Comparison of ENCODE assay signal across 14 mouse cellular contexts in the genomic region with DNA sequence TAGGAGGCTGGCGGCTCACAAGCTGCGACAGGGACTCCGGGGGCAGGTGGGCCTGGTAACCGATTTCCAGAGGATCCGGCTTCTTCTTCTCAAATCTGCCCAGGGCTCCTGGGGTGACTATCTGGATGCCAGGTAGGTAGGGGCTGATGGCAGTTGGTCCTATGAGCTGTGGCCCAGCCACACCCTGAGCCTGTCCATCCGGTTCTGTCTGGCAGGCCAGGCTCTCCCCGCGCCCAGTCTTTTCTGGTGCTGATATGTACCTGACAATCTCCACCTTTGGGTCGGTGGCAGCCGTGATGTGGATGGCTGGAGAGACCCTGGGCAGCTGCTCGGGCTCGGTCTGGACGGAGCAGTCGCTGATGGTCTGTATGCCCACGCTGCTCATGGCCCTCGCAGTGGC. TPM values are rescaled to one million over a fixed set of nuclear protein-coding genes. Genes with fewer than 3 reads are reported as not detected.
DNase-seq lines count a peak whose midpoint lies in the region; ATAC-seq and TF ChIP-seq lines count a peak whose summit lies in the region.
"Had no signal": no experiment of that assay in that cellular context is flagged by ENCODE, and none has a peak within 500 bp of the region (broad histone marks: within the 10 kb centered on the region; RNA-seq: fewer than 3 reads in every experiment).

No protein-coding gene starts in this region.

- TF ChIP-seq POLR2A in liver, adult 2 months (IDR thresholded peaks at IDR 0.05; ENCODE audit: extremely low read depth, insufficient read depth, low read length), result no peak
- no peak for TF ChIP-seq POLR2A in bone marrow, adult 2 months (IDR thresholded peaks at IDR 0.05; ENCODE audit: borderline replicate concordance, control insufficient read depth, low read depth, low read length)

- H3K36me3 ChIP-seq in liver, adult 2 months (ENCODE audit: control insufficient read depth, insufficient read depth, low read length), result no peaks in the 10 kb centered on the region
- H3K36me3 ChIP-seq in embryonic facial prominence, embryonic 13.5 days, result no peaks in the 10 kb centered on the region
- no peaks in the 10 kb centered on the region for H3K36me3 ChIP-seq in liver, embryonic 16.5 days (ENCODE audit: control insufficient read depth, insufficient read depth)
- peaks cover 88% of the 10 kb centered on the region for H3K36me3 ChIP-seq in hindbrain, embryonic 13.5 days

- H3K27ac ChIP-seq in liver, adult 2 months (replicated peaks; ENCODE audit: insufficient read depth, low read depth, low read length), result no peak overlapping the region
- peak overlapping the region; percentile 29 for H3K27ac ChIP-seq in bone marrow, adult 2 months (ENCODE audit: control insufficient read depth, insufficient read depth, low read depth, low read length, poor library complexity)
- no peak overlapping the region for H3K27ac ChIP-seq in embryonic facial prominence, embryonic 13.5 days
- H3K27ac ChIP-seq in liver, embryonic 16.5 days (ENCODE audit: low read length), result no peak overlapping the region
- no peak overlapping the region for H3K27ac ChIP-seq in hindbrain, embryonic 13.5 days
- H3K27ac ChIP-seq: kidney, postnatal 0 days; neural tube, embryonic 13.5 days had no signal

- peaks cover 8% of the 10 kb centered on the region for H3K27me3 ChIP-seq in liver, adult 2 months (ENCODE audit: control insufficient read depth, insufficient read depth, low read length)
- peaks cover 29% of the 10 kb centered on the region for H3K27me3 ChIP-seq in embryonic facial prominence, embryonic 13.5 days
- H3K27me3 ChIP-seq in liver, embryonic 16.5 days (ENCODE audit: control insufficient read depth, insufficient read depth, low read depth, low read length), result peaks cover 22% of the 10 kb centered on the region
- no peaks in the 10 kb centered on the region for H3K27me3 ChIP-seq in hindbrain, embryonic 13.5 days
- H3K27me3 ChIP-seq: neural tube, embryonic 13.5 days had no signal

- H3K4me3 ChIP-seq in liver, adult 2 months (ENCODE audit: insufficient read depth, low read depth, low read length), result peak overlapping the region; percentile 22; the same call in 1 of the 2 replicates
- peak overlapping the region; percentile 69 for H3K4me3 ChIP-seq in bone marrow, adult 2 months (replicated peaks; ENCODE audit: control insufficient read depth, low read depth, low read length)
- no peak overlapping the region for H3K4me3 ChIP-seq in embryonic facial prominence, embryonic 13.5 days
- peak overlapping the region; percentile 26 for H3K4me3 ChIP-seq in liver, embryonic 16.5 days (ENCODE audit: low read depth, low read length)
- H3K4me3 ChIP-seq in hindbrain, embryonic 13.5 days, result no peak overlapping the region
- H3K4me3 ChIP-seq: neural tube, embryonic 13.5 days had no signal

- DNase-seq in liver, adult 2 months (ENCODE audit: extremely low read depth, low read depth, low spot score), result no peak
- no peak for DNase-seq in liver
- DNase-seq in right cerebral cortex, postnatal 10 days (ENCODE audit: low spot score in 2 of 2), result no peak
- DNase-seq: adrenal gland, postnatal 10 days; cerebellum, adult 11 months; heart, adult 18-20 months had no signal

- TF ChIP-seq CTCF in liver, adult 2 months (IDR thresholded peaks at IDR 0.05; ENCODE audit: low read depth, low read length), result no peak
- no peak for TF ChIP-seq CTCF in bone marrow, adult 2 months (IDR thresholded peaks at IDR 0.05; ENCODE audit: control insufficient read depth, insufficient read depth, low read length)

- no peaks in the 10 kb centered on the region for H3K9me3 ChIP-seq in embryonic facial prominence, embryonic 13.5 days
- H3K9me3 ChIP-seq in liver, embryonic 16.5 days (replicated peaks; ENCODE audit: control insufficient read depth, low read length), result no peaks in the 10 kb centered on the region
- no peaks in the 10 kb centered on the region for H3K9me3 ChIP-seq in hindbrain, embryonic 13.5 days
- H3K9me3 ChIP-seq: neural tube, embryonic 13.5 days had no signal

- peak overlapping the region; percentile 67 for H3K4me2 ChIP-seq in embryonic facial prominence, embryonic 13.5 days
- H3K4me2 ChIP-seq in liver, embryonic 16.5 days (ENCODE audit: low read depth, low read length), result peak overlapping the region; percentile 56
- no peak overlapping the region for H3K4me2 ChIP-seq in hindbrain, embryonic 13.5 days

- WGBS in liver, adult 2 months, result 87% methylated on average over 16 of the region's 16 CpGs
- WGBS in bone marrow, adult 2 months, result 30% methylated on average over 16 of the region's 16 CpGs
- WGBS in embryonic facial prominence, embryonic 13.5 days, result 80% methylated on average over 16 of the region's 16 CpGs
- WGBS in liver, embryonic 16.5 days (ENCODE audit: insufficient replicate concordance), result 50% methylated on average over 16 of the region's 16 CpGs
- WGBS in hindbrain, embryonic 13.5 days, result 92% methylated on average over 16 of the region's 16 CpGs

- no peaks in the 10 kb centered on the region for H3K79me2 ChIP-seq in liver, adult 2 months (ENCODE audit: control insufficient read depth, insufficient read depth, low read length)

- H3K9ac ChIP-seq in liver, adult 2 months (ENCODE audit: low read depth, low read length), result no peak overlapping the region
- peak overlapping the region; percentile 63; the same call in 1 of the 2 replicates for H3K9ac ChIP-seq in embryonic facial prominence, embryonic 13.5 days
- no peak overlapping the region for H3K9ac ChIP-seq in liver, embryonic 16.5 days (ENCODE audit: low read depth, low read length)
- no peak overlapping the region for H3K9ac ChIP-seq in hindbrain, embryonic 13.5 days

- no peak for ATAC-seq in embryonic facial prominence, embryonic 13.5 days (ENCODE audit: insufficient number of reproducible peaks, insufficient read depth, low FRiP score, low TSS enrichment, low read depth)
- no peak for ATAC-seq in liver, embryonic 16.5 days (ENCODE audit: low read depth)
- no peak for ATAC-seq in hindbrain, embryonic 13.5 days (ENCODE audit: low FRiP score)
- ATAC-seq: forebrain, embryonic 16.5 days had no signal

- H3K4me1 ChIP-seq in liver, adult 2 months (ENCODE audit: control insufficient read depth, insufficient read depth, low read length), result no peaks in the 10 kb centered on the region
- H3K4me1 ChIP-seq in bone marrow, adult 2 months (ENCODE audit: control insufficient read depth, insufficient read depth, low read length), result peaks cover 13% of the 10 kb centered on the region
- peaks cover 21% of the 10 kb centered on the region for H3K4me1 ChIP-seq in embryonic facial prominence, embryonic 13.5 days
- H3K4me1 ChIP-seq in liver, embryonic 16.5 days (ENCODE audit: control insufficient read depth, low read depth, low read length), result peaks cover 15% of the 10 kb centered on the region
- H3K4me1 ChIP-seq in hindbrain, embryonic 13.5 days (replicated peaks), result peaks cover 19% of the 10 kb centered on the region

RNA-seq across cellular contexts. Expression of gene Apeh, which starts 15.8 kb away (rescaled TPM):
- total RNA-seq in liver, adult 2 months (2014; rRNA removed), result 53.3 and 54.3 TPM in 2 replicates
- polyA plus RNA-seq in liver, adult 2 months (2012; rRNA removed), result 89.0 and 116 TPM in 2 replicates
- polyA plus RNA-seq in bone marrow, adult 2 months (2011; ENCODE audit: insufficient read depth, insufficient read length, low replicate concordance, missing spikeins), result 159 and 206 TPM in 2 replicates
- polyA plus RNA-seq in embryonic facial prominence, embryonic 13.5 days (2015; fragmentation: Nextera tagmentation; extraction: Ambion mirVana), result 40.8 and 45.6 TPM in 2 replicates
- 167 and 172 TPM in 2 replicates for polyA plus RNA-seq in liver, embryonic 16.5 days (2015; fragmentation: Nextera tagmentation; extraction: Ambion mirVana)
- polyA plus RNA-seq in hindbrain, embryonic 13.5 days (2015; fragmentation: Nextera tagmentation; extraction: Ambion mirVana), result 57.7 and 57.8 TPM in 2 replicates

RNA-seq across cellular contexts. Expression of gene Rnf123, which starts 27.0 kb away (rescaled TPM):
- 19.6 and 29.6 TPM in 2 replicates for total RNA-seq in liver, adult 2 months (2014; rRNA removed)
- polyA plus RNA-seq in liver, adult 2 months (2012; rRNA removed), result 79.8 and 97.5 TPM in 2 replicates
- 296 and 393 TPM in 2 replicates for polyA plus RNA-seq in bone marrow, adult 2 months (2011; ENCODE audit: insufficient read depth, insufficient read length, low replicate concordance, missing spikeins)
- 31.2 and 36.2 TPM in 2 replicates for polyA plus RNA-seq in embryonic facial prominence, embryonic 13.5 days (2015; fragmentation: Nextera tagmentation; extraction: Ambion mirVana)
- polyA plus RNA-seq in liver, embryonic 16.5 days (2015; fragmentation: Nextera tagmentation; extraction: Ambion mirVana), result 92.7 and 106 TPM in 2 replicates
- polyA plus RNA-seq in hindbrain, embryonic 13.5 days (2015; fragmentation: Nextera tagmentation; extraction: Ambion mirVana), result 42.8 and 43.1 TPM in 2 replicates

RNA-seq across cellular contexts. Expression of gene Mst1, which starts 29.9 kb away (rescaled TPM):
- 143 and 177 TPM in 2 replicates for total RNA-seq in liver, adult 2 months (2014; rRNA removed)
- polyA plus RNA-seq in liver, adult 2 months (2012; rRNA removed), result 203 and 264 TPM in 2 replicates
- polyA plus RNA-seq in bone marrow, adult 2 months (2011; ENCODE audit: insufficient read depth, insufficient read length, low replicate concordance, missing spikeins), result 2.0 and 10.1 TPM in 2 replicates
- polyA plus RNA-seq in embryonic facial prominence, embryonic 13.5 days (2015; fragmentation: Nextera tagmentation; extraction: Ambion mirVana), result 0.38 and 1.0 TPM in 2 replicates
- polyA plus RNA-seq in liver, embryonic 16.5 days (2015; fragmentation: Nextera tagmentation; extraction: Ambion mirVana), result 52.5 and 62.0 TPM in 2 replicates
- not detected in 2 replicates for polyA plus RNA-seq in hindbrain, embryonic 13.5 days (2015; fragmentation: Nextera tagmentation; extraction: Ambion mirVana)
- total RNA-seq: left cerebral cortex, adult 18-20 months had no signal
- polyA plus RNA-seq: forebrain, embryonic 16.5 days had no signal

RNA-seq across cellular contexts. Expression of gene Amigo3, which starts 57.2 kb away (rescaled TPM):
- 0.37 and 0.47 TPM in 2 replicates for total RNA-seq in liver, adult 2 months (2014; rRNA removed)
- polyA plus RNA-seq in liver, adult 2 months (2012; rRNA removed), result 1.2 and 2.8 TPM in 2 replicates
- 1.0 and 1.6 TPM in 2 replicates for polyA plus RNA-seq in bone marrow, adult 2 months (2011; ENCODE audit: insufficient read depth, insufficient read length, low replicate concordance, missing spikeins)
- 3.4 and 3.7 TPM in 2 replicates for polyA plus RNA-seq in embryonic facial prominence, embryonic 13.5 days (2015; fragmentation: Nextera tagmentation; extraction: Ambion mirVana)
- polyA plus RNA-seq in liver, embryonic 16.5 days (2015; fragmentation: Nextera tagmentation; extraction: Ambion mirVana), result 1.6 and 2.1 TPM in 2 replicates
- 3.1 and 3.4 TPM in 2 replicates for polyA plus RNA-seq in hindbrain, embryonic 13.5 days (2015; fragmentation: Nextera tagmentation; extraction: Ambion mirVana)

Comparison
In these comparisons a context has a peak if more than half of its experiments do, and no peak if none do; other contexts are left out.
1. H3K4me3 ChIP-seq: peak in liver, adult 2 months (single experiment), bone marrow, adult 2 months (single experiment) and liver, embryonic 16.5 days (single experiment); none in embryonic facial prominence, embryonic 13.5 days (single experiment) and hindbrain, embryonic 13.5 days (single experiment).